Mouse (Mus musculus): ENCODE results near the gene Olfr1126.

DNA sequence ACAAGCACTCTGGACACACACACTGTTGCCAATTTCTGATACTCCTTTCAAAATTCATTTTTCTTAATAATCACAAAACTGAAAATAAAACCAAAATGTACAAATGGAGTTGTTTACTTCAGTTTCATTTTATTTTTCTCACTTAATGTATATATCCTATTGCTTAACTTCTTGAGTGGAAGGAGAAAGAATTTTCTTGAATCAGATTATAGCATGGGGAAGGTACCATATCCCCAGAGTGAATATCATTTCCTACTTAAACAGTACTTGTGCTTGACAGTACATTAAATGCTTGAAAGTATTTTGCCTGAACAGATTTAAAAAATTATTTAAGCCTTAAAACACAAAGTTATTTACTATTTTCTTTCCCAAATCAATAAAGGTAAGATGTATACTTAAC is at the start of gene Olfr1126:
- TF ChIP-seq POLR2A (IDR thresholded peaks at IDR 0.05; ENCODE audit: extremely low read depth, insufficient read depth, low read length): no peak
- TF ChIP-seq CTCF (IDR thresholded peaks at IDR 0.05; ENCODE audit: low read depth, low read length): no peak

Data from liver, adult 2 months (tissue).